Mouse (Mus musculus) kidney, adult 2 months (tissue): ENCODE measurements around the gene Tapbpl. TPM values are rescaled to one million over a fixed set of nuclear protein-coding genes. Genes with fewer than 3 reads are reported as not detected.

ENCODE experiments used
- DNase-seq: peaks from one replicate; pipeline ENCODE4 v3.0.0; 2021
- H3K27ac ChIP-seq: fragments of 200-500 bp; 2 replicates; pipeline ENCODE4 v1.5.1; 2012; ENCODE audit warnings: low read depth, low read length, control low read depth, inconsistent platforms; ENCODE audit not compliant: insufficient read depth
- H3K27me3 ChIP-seq: fragments of 200-500 bp; replicated peaks from 2 replicates; pipeline ENCODE4 v1.6.1; 2012; ENCODE audit warnings: mild to moderate bottlenecking, moderate library complexity, low read length, inconsistent platforms; ENCODE audit not compliant: control insufficient read depth, insufficient read depth
- H3K36me3 ChIP-seq: fragments of 200-500 bp; 2 replicates; pipeline ENCODE4 v1.6.1; 2012; ENCODE audit warnings: mild to moderate bottlenecking, moderate library complexity, low read length, inconsistent platforms; ENCODE audit not compliant: control insufficient read depth, insufficient read depth
- H3K4me1 ChIP-seq: fragments of 200-500 bp; 2 replicates; pipeline ENCODE4 v1.6.1; 2011; ENCODE audit warnings: low read length; ENCODE audit not compliant: control insufficient read depth, insufficient read depth
- H3K4me3 ChIP-seq: fragments of 200-500 bp; 2 replicates; pipeline ENCODE4 v1.5.1; 2011; ENCODE audit warnings: mild to moderate bottlenecking, low read depth, low read length, control low read depth; ENCODE audit not compliant: insufficient read depth
- CTCF ChIP-seq: fragments of 200-500 bp; conservative IDR thresholded peaks from 2 replicates; pipeline ENCODE4 v1.5.1; 2011; ENCODE audit warnings: low read depth, mild to moderate bottlenecking, control low read depth, low read length, moderate library complexity, mixed read lengths; ENCODE audit not compliant: insufficient read depth, insufficient read length
- POLR2A ChIP-seq: fragments of 200-500 bp; IDR thresholded peaks from one replicate; pipeline ENCODE4 v1.6.1; 2011; ENCODE audit warnings: low read depth, low read length, control low read depth
- WGBS: fragments of 180-500 bp; shearing (Covaris S2); methylation state at CpG from one replicate; pipeline ENCODE4 v1.1.7; 2018; 5-methylcytosine and 5-hydroxymethylcytosine counted together
- polyA plus RNA-seq: library from polyadenylated mRNA; depleted of rRNA; stranded (reverse); fragments of >200 nt; gene quantifications from 2 replicates; pipeline ENCODE4 v1.2.3, GENCODE M21; 2012

Gene Tapbpl
- polyA plus RNA-seq, 1 experiment = 16.4 TPM

DNA sequence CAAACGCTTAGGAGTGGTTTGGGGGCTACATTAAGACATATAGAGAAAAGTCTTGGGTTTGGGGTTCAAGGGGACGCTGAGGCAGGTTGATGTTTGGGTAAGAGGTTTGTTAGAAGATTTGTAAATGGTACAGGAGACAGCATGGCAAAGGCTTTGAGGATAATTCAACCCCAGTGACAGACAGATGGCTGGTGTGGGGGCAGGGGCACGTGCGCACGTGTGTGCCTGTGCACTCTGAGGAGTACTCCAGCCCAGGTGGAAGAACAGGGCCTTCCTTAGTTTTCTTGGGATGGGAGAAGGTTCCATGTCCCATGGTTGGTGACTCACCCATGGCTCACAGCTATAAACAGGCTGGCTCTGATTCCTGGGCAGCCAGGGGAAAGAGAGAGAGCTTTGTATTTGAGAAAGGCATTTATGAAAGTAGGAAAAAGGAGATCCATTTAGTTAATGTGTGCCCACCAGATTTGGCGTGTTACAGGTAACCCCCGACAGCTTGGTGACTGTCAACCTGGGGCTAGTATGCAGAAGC is 23.9 kb upstream of the Tapbpl start:
- Histone ChIP-seq H3K4me3 (no peak overlapping the region), H3K36me3 (no peaks in the 10 kb centered on the region), H3K27ac (peak overlapping the region; percentile 75), H3K4me1 (peaks cover 23% of the 10 kb centered on the region), H3K27me3 (no peaks in the 10 kb centered on the region)
- TF ChIP-seq CTCF = no peak
- no peak for TF ChIP-seq POLR2A
- no peak for DNase-seq
- WGBS = 63% methylated on average over 7 of the region's 7 CpGs

DNA sequence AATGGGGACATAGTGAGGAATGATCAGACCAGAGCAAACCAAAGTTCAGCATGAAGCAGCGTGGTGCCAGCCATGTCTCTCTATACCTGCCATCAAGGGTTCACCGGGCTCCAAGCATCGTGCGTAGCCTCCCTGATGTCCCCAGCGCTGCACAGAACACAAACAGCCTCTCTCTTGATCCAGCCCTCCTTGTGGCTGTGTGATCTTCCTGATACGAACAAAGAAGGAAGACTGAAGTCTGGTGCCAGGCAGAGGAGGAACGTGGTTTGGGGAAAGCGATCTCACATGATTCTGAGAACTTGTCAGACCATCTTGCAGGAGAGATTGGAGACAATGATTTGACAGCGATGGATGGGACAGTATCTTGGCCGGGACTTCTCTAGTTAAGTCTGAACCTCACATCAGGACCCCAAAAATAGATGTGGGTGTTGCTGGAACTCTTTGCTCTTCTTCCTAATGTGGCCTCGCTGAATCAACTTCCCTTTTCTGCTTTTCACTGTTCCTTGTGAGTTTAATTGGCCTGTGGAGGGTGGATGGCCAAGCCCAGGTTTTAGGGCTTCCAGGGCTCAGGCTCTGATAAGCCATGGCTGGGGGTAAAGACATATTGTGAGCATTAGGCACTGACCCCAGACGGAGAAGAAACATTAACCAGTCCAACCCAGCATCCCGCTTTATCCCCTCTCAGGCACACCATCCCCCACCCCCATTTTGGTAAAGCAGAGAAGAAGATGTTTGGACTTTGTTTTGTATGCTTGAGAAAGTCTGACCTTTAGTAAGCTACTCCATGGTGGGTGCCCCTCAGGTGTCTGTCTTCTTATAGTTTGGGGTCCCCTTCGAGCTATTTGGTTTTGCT is 22.4 kb upstream of the Tapbpl start:
- Histone ChIP-seq H3K4me1 (peaks cover 23% of the 10 kb centered on the region), H3K27me3 (no peaks in the 10 kb centered on the region), H3K36me3 (no peaks in the 10 kb centered on the region), H3K4me3 (no peak overlapping the region), H3K27ac (peak overlapping the region; percentile 74)
- peak; percentile 81 for DNase-seq
- WGBS = 64% methylated on average over 14 of the region's 14 CpGs
- TF ChIP-seq CTCF = no peak
- no peak for TF ChIP-seq POLR2A

DNA sequence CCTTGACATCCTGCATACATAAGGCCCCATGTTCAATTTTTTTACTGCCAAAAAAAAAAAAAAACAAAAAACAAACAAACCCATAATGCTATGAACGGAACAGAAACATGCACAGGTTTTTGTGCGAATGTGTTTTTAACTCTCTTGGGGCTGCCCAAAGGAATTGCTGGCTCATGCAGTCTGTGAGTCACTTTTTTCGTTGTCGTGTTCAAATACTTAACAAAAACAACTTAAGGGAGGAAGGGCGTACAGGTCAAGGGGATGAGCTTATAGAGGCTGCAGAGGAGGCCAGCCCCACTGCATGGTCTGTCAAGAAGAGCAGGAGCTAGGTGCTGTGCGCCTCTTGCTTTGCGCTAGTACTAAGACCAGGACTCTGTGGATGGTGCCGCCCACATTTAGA is 21.1 kb upstream of the Tapbpl start:
- Histone ChIP-seq H3K27me3 (no peaks in the 10 kb centered on the region), H3K36me3 (no peaks in the 10 kb centered on the region), H3K27ac (no peak overlapping the region), H3K4me3 (no peak overlapping the region), H3K4me1 (peaks cover 23% of the 10 kb centered on the region)
- no peak for TF ChIP-seq POLR2A
- TF ChIP-seq CTCF = no peak
- no peak for DNase-seq
- WGBS = 80% methylated on average over 8 of the region's 8 CpGs

DNA sequence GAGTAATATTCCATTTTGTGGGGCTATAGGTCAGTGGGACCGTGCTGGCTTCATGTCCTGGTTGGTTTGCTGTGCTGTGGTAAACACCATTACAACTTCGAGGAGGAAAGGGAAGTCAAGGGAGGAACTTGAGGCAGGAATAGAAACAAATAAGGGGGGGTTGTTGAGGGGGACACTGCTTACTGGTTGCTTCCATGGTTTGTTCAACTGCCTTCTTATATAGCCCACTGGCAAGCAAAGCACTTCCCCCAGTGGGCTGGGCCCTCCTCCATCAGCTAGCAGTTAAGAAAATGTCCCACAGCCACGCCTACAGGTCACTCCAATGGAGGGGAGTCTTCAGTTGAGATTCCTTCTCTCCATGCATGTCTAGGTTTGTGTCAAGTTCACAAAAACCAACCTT is 20.6 kb upstream of the Tapbpl start:
- H3K27me3 ChIP-seq = no peaks in the 10 kb centered on the region
- WGBS = 72% methylated on average over 3 of the region's 3 CpGs
- no peaks in the 10 kb centered on the region for H3K36me3 ChIP-seq
- no peak for DNase-seq
- TF ChIP-seq CTCF = no peak
- no peak for TF ChIP-seq POLR2A
- H3K27ac ChIP-seq = no peak overlapping the region
- no peak overlapping the region for H3K4me3 ChIP-seq
- H3K4me1 ChIP-seq = peaks cover 23% of the 10 kb centered on the region

DNA sequence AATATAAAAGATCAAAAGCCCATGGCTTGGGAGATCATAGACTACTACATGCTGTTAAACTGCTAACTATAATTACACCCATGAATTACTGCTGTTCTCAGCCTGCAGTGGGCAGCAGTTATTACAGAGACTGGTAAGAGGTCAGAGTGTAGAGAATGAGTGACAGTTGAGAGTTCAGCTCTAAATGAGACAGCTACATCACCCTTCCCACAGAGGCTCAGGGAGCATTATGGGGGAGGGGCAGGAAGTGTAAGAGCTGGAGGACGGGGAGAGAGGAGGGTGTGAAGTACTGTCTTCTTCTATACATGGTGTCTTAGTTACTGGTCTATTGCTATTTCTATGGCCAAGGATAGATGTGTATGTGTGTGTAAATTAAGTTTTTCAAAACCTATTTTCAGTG is 12.9 kb upstream of the Tapbpl start:
- H3K27me3 ChIP-seq = no peaks in the 10 kb centered on the region
- TF ChIP-seq CTCF = no peak
- TF ChIP-seq POLR2A = no peak
- 67% methylated on average over 1 of the region's 1 CpGs for WGBS
- H3K36me3 ChIP-seq = no peaks in the 10 kb centered on the region
- no peak overlapping the region for H3K4me3 ChIP-seq
- DNase-seq = no peak
- no peak overlapping the region for H3K27ac ChIP-seq
- no peaks in the 10 kb centered on the region for H3K4me1 ChIP-seq

DNA sequence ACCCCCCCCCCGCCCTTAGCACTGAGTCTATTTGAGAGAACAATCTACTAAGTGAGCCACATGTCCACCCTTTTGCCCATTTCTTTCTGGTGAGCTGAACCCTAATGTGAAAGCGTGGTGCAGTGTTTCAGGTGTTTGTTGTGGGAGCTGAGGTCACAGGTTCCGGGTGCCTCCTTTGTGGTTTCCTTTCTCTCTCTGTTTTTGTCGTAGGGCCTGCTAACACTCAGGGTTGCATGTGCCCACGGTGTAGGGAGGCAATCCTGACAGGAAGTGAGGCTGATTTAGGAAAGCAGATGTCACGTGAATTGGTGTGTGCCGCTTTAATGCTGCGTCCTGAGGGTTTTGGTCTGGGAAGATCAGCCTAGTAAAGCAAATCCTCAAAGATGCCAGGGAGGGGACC is 9.9 kb upstream of the Tapbpl start:
- Histone ChIP-seq H3K4me3 (no peak overlapping the region), H3K36me3 (no peaks in the 10 kb centered on the region), H3K27ac (no peak overlapping the region), H3K27me3 (no peaks in the 10 kb centered on the region), H3K4me1 (no peaks in the 10 kb centered on the region; the same call in 1 of the 2 replicates)
- DNase-seq = no peak
- 83% methylated on average over 8 of the region's 8 CpGs for WGBS
- TF ChIP-seq CTCF (no peak), POLR2A (no peak)

DNA sequence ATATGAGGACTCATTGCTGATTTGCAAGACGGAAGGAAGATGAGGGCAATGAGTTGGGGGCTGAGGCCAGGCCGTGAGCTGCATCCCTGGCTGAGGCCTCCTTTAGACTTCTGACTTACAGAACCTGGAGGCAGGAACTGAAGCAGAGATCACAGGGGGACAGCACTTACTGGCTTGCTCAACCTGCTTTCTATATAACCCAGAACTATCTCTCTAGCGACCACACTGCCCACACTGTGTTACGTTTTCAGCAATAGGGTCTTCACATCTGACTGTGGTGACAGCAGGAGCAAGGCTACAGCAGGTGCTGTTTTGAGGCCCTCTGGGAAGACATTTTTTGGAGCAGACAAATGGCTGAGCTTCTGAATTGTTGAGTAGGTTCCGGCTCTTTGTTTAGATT is 9.0 kb upstream of the Tapbpl start:
- no peak overlapping the region for H3K4me3 ChIP-seq
- no peak overlapping the region for H3K27ac ChIP-seq
- H3K27me3 ChIP-seq = no peaks in the 10 kb centered on the region
- no peak for DNase-seq
- H3K36me3 ChIP-seq = no peaks in the 10 kb centered on the region
- TF ChIP-seq CTCF (no peak), POLR2A (no peak)
- H3K4me1 ChIP-seq = no peaks in the 10 kb centered on the region; the same call in 1 of the 2 replicates
- 90% methylated on average over 5 of the region's 5 CpGs for WGBS
